Mouse (Mus musculus): ENCODE results near the gene Cyp2w1. TPM values are rescaled to one million over a fixed set of nuclear protein-coding genes. Genes with fewer than 3 reads are reported as not detected.
A peak's percentile ranks its signal among the peaks of the same experiment; 100 is the strongest.

Cyp2w1 gene
- total and polyA plus RNA-seq, 3 experiments: not detected

DNA sequence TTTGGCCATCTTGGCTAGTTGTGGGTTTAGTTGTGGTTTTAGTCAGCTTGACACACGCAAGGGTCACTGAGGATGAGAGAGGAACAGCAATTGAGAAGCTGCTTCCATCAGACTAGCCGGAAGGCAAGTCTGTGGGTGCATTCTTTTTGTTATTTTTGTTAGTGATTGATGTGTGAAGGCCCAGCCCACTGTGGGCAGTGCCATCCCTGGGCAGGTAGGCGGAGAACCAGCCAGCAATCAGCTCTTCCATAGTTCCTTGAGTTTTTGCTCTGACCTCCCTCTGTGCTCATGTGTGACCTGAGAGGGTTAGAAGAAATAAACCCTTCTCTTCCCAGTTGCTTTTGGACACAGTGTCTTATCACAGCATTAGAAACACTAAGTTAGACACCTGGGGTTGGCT lies 20.7 kb downstream of the Cyp2w1 start:
- no peak overlapping the region for H3K9ac ChIP-seq (ENCODE audit: low read depth, low read length)
- peaks cover 20% of the 10 kb centered on the region for H3K4me1 ChIP-seq (ENCODE audit: control insufficient read depth, insufficient read depth, low read length)
- H3K79me2 ChIP-seq (replicated peaks; ENCODE audit: control insufficient read depth, insufficient read depth, low read length): no peaks in the 10 kb centered on the region
- H3K4me3 ChIP-seq: no peak overlapping the region
- no peak overlapping the region; the same call in 1 of the 2 replicates for H3K27ac ChIP-seq
- no peak for DNase-seq
- WGBS: 78% methylated on average over 3 of the region's 3 CpGs
- H3K36me3 ChIP-seq (ENCODE audit: control insufficient read depth, insufficient read depth, low read length): no peaks in the 10 kb centered on the region
- intact Hi-C loops (cut with DNase I): no loop called here
- no peaks in the 10 kb centered on the region for H3K27me3 ChIP-seq (ENCODE audit: control insufficient read depth, insufficient read depth, low read length)
- TF ChIP-seq CTCF (IDR thresholded peaks at IDR 0.05) (no peak), EP300 (IDR thresholded peaks at IDR 0.05; ENCODE audit: insufficient read depth, low read depth, low read length) (no peak), POLR2A (IDR thresholded peaks at IDR 0.05; ENCODE audit: insufficient read depth, low read depth, low read length) (no peak)

DNA sequence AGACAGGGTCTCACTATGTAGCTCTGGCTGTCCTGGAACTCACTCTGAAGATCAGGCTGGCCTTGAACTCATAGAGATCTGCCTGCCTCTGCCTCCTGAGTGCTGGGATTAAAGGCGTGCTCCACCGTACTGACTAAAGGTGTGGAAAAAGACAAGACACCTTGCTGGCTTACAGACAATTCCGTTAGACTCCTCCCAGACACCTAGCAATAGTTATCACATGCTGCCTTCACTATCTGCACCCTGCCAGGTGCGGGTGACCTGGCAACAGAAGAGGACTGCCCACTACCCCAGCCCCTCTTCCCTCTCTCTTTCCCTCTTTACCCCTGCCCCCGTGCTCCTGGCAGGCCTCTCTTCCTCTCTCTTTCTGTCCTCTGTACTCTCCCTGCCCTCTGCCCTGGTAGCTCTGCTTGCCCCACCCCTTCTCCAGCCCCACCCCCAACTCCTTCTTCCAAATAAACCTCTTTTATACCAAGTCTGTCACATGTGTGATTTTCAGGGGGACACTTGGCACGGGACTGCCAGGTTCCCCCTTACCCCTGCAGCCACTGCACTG lies 21.6 kb downstream of the Cyp2w1 start:
- Histone ChIP-seq H3K9ac (ENCODE audit: low read depth, low read length) (no peak overlapping the region), H3K79me2 (replicated peaks; ENCODE audit: control insufficient read depth, insufficient read depth, low read length) (no peaks in the 10 kb centered on the region), H3K4me3 (no peak overlapping the region), H3K36me3 (ENCODE audit: control insufficient read depth, insufficient read depth, low read length) (no peaks in the 10 kb centered on the region), H3K27ac (no peak overlapping the region), H3K4me1 (ENCODE audit: control insufficient read depth, insufficient read depth, low read length) (peaks cover 26% of the 10 kb centered on the region), H3K27me3 (ENCODE audit: control insufficient read depth, insufficient read depth, low read length) (no peaks in the 10 kb centered on the region)
- intact Hi-C loops (cut with DNase I): no loop called here
- no peak for DNase-seq
- 77% methylated on average over 6 of the region's 6 CpGs for WGBS
- TF ChIP-seq EP300 (IDR thresholded peaks at IDR 0.05; ENCODE audit: insufficient read depth, low read depth, low read length) (no peak), CTCF (IDR thresholded peaks at IDR 0.05) (no peak), POLR2A (IDR thresholded peaks at IDR 0.05; ENCODE audit: insufficient read depth, low read depth, low read length) (no peak)

DNA sequence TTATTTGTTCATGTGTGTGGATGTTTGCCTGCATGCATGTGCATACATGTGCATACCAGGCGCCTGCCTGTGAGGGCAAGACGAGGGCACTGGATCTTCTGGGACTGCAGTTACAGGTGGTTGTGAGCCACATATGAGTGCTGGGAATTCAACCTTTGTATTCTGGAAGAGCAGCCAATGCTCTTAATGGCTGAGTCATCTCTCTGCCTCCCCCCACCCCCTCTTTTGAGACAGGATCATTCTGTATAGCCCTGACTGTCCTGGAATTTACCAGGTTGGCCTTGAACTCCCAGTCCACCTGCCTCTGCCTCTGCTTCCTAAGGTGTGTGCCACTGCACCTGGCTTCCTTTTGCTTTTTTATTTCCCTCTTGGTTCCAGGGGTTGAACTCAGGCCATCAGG lies 22.4 kb downstream of the Cyp2w1 start:
- intact Hi-C loops (cut with DNase I): no loop called here
- Histone ChIP-seq H3K9ac (ENCODE audit: low read depth, low read length) (no peak overlapping the region), H3K79me2 (replicated peaks; ENCODE audit: control insufficient read depth, insufficient read depth, low read length) (no peaks in the 10 kb centered on the region), H3K4me1 (ENCODE audit: control insufficient read depth, insufficient read depth, low read length) (peaks cover 33% of the 10 kb centered on the region), H3K27ac (no peak overlapping the region), H3K4me3 (no peak overlapping the region), H3K36me3 (ENCODE audit: control insufficient read depth, insufficient read depth, low read length) (no peaks in the 10 kb centered on the region), H3K27me3 (ENCODE audit: control insufficient read depth, insufficient read depth, low read length) (no peaks in the 10 kb centered on the region)
- no peak for DNase-seq
- TF ChIP-seq POLR2A (IDR thresholded peaks at IDR 0.05; ENCODE audit: insufficient read depth, low read depth, low read length): no peak
- no peak for TF ChIP-seq CTCF (IDR thresholded peaks at IDR 0.05)
- no peak for TF ChIP-seq EP300 (IDR thresholded peaks at IDR 0.05; ENCODE audit: insufficient read depth, low read depth, low read length)
- WGBS: 90% methylated on average over 2 of the region's 2 CpGs

DNA sequence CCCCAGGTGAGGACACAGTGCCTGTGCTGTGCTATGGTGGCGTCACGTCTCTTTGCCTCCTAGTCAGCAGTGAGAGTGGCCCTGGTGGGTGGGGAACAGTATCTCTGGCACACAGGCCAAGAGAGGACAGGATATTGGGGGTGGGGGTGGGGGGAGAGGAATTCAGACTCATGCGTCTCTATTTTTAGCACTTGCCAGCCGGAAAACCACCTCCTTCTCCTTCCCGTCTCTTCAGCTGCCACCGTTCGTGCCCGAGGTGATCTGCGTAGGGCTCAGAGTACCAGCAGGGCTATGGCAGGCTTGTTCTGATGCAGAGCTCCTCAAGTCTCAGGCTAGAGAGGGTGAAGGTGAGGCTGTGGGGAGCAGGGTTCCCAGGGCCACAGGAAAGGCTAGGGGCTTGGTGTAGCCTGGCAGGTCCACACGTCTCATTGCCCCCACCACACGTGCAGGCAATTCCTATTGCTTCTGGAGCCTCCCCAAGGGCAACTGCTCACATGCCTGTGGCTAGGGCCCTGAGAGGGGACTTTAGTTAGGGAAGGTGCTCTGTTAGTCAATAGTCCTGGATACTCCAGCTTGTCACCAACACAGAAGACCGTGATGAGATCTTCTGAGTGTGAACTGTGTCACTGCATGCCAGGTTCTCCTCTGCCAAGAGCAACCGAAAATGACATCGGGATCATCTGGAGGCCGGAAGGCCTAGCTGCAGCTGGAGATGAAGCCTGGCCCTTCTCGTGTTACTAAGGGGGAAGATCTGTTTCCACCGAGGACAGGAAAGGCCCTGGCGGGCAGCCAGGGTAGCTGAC lies 25.3 kb downstream of the Cyp2w1 start, which contains the start of gene Gpr146:
Gene Gpr146, plus strand, starts transcription at position 230 of the 803 bp plus-strand sequence.
- intact Hi-C loops (cut with DNase I): no loop called here
- peak within 1 kb of the TSS; percentile 47 for H3K9ac ChIP-seq (ENCODE audit: low read depth, low read length)
- WGBS: 7% methylated on average over 18 of the region's 18 CpGs
- H3K79me2 ChIP-seq (replicated peaks; ENCODE audit: control insufficient read depth, insufficient read depth, low read length): no peaks in the 10 kb centered on the region
- H3K36me3 ChIP-seq (ENCODE audit: control insufficient read depth, insufficient read depth, low read length): no peaks in the 10 kb centered on the region; the same call in 1 of the 2 replicates
- no peaks in the 10 kb centered on the region for H3K27me3 ChIP-seq (ENCODE audit: control insufficient read depth, insufficient read depth, low read length)
- peak within 1 kb of the TSS; percentile 98 for H3K27ac ChIP-seq
- peaks cover 36% of the 10 kb centered on the region for H3K4me1 ChIP-seq (ENCODE audit: control insufficient read depth, insufficient read depth, low read length)
- TF ChIP-seq POLR2A (IDR thresholded peaks at IDR 0.05; ENCODE audit: insufficient read depth, low read depth, low read length) (peak; percentile 67), CTCF (IDR thresholded peaks at IDR 0.05) (no peak), EP300 (IDR thresholded peaks at IDR 0.05; ENCODE audit: insufficient read depth, low read depth, low read length) (peak; percentile 87; the same call in 1 of the 2 replicates)
- DNase-seq: peak; percentile 81 to 85
- H3K4me3 ChIP-seq: peak within 1 kb of the TSS; percentile 27

DNA sequence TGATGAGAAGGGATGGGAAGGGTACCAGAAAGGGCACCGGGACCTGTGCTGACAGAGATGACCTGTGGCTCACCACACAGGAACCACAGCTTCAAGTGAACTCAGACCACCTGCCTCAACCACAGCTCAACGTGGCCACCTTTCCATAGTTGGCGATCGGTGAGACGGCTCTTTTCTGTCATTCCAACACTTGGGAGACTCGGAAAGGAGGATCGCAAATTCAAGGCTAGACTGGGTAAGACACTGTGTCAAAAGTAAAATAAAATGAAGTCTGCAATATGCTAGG lies 25.8 kb downstream of the Cyp2w1 start:
- no peak for TF ChIP-seq POLR2A (IDR thresholded peaks at IDR 0.05; ENCODE audit: insufficient read depth, low read depth, low read length)
- TF ChIP-seq EP300 (IDR thresholded peaks at IDR 0.05; ENCODE audit: insufficient read depth, low read depth, low read length): no peak
- no peak for TF ChIP-seq CTCF (IDR thresholded peaks at IDR 0.05)
- H3K4me3 ChIP-seq: no peak overlapping the region
- H3K79me2 ChIP-seq (replicated peaks; ENCODE audit: control insufficient read depth, insufficient read depth, low read length): no peaks in the 10 kb centered on the region
- intact Hi-C loops (cut with DNase I): no loop called here
- peak overlapping the region; percentile 98 for H3K27ac ChIP-seq
- H3K36me3 ChIP-seq (ENCODE audit: control insufficient read depth, insufficient read depth, low read length): no peaks in the 10 kb centered on the region; the same call in 1 of the 2 replicates
- 54% methylated on average over 7 of the region's 7 CpGs for WGBS
- peaks cover 39% of the 10 kb centered on the region for H3K4me1 ChIP-seq (ENCODE audit: control insufficient read depth, insufficient read depth, low read length)
- no peaks in the 10 kb centered on the region for H3K27me3 ChIP-seq (ENCODE audit: control insufficient read depth, insufficient read depth, low read length)
- no peak overlapping the region for H3K9ac ChIP-seq (ENCODE audit: low read depth, low read length)
- DNase-seq: no peak

Measured in heart, adult 2 months (tissue).